7 mouse cellular contexts compared by ENCODE assay signal in the genomic region with DNA sequence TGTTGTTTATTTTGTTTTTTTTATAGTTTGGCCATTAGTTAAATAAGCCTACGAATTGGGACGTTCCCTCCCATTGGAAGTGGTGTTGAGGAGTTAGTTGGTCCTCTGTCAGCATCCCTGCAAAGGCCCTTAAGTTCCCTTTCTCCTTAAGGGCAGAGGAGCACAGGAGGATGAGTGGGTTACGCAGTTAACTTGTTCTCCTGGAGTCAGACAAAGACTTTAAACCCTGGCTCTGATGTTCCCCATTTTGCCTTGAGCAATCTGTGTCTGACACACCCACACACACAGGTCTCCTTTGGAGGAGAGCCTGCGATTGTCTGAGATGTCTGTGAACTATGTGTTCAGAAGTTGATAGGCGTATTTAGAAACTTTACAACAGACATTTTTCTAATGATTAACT. TPM values are rescaled to one million over a fixed set of nuclear protein-coding genes. Genes with fewer than 3 reads are reported as not detected.
DNase-seq lines count a peak whose midpoint lies in the region; ATAC-seq and TF ChIP-seq lines count a peak whose summit lies in the region.

No protein-coding gene starts in this region.

- TF ChIP-seq POLR2A in testis, adult 2 months (IDR thresholded peaks at IDR 0.05; ENCODE audit: control insufficient read depth, low read depth, low read length) = no peak
- TF ChIP-seq POLR2A in olfactory bulb, adult 2 months (IDR thresholded peaks at IDR 0.05; ENCODE audit: insufficient read depth, low read depth, low read length) = no peak

- peaks cover 31% of the 10 kb centered on the region for H3K4me1 ChIP-seq in testis, adult 2 months (ENCODE audit: control insufficient read depth, insufficient read depth, low read length)
- H3K4me1 ChIP-seq in forebrain, embryonic 13.5 days = peaks cover 24% of the 10 kb centered on the region
- peaks cover 61% of the 10 kb centered on the region for H3K4me1 ChIP-seq in liver, embryonic 11.5 days (replicated peaks; ENCODE audit: control insufficient read depth, insufficient read depth, low read length)
- no peaks in the 10 kb centered on the region; the same call in 1 of the 2 replicates for H3K4me1 ChIP-seq in olfactory bulb, adult 2 months (ENCODE audit: control insufficient read depth, insufficient read depth, low read length)

- no peaks in the 10 kb centered on the region for H3K36me3 ChIP-seq in testis, adult 2 months (ENCODE audit: control insufficient read depth, insufficient read depth, low read length)
- no peaks in the 10 kb centered on the region for H3K36me3 ChIP-seq in forebrain, embryonic 13.5 days (ENCODE audit: poor library complexity, severe bottlenecking)
- no peaks in the 10 kb centered on the region for H3K36me3 ChIP-seq in liver, embryonic 11.5 days (ENCODE audit: control insufficient read depth, insufficient read depth, low read length)

- DNase-seq in testis, postnatal 14 days (ENCODE audit: low spot score) = no peak
- no peak for DNase-seq in liver, embryonic 11.5 days (ENCODE audit: low spot score)
- no peak for DNase-seq in adrenal gland, postnatal 25 days
- DNase-seq in embryo, embryonic 11 days = no peak

- TF ChIP-seq CTCF in testis, adult 2 months (IDR thresholded peaks at IDR 0.05; ENCODE audit: control insufficient read depth, insufficient read depth, insufficient replicate concordance, low read depth, low read length) = no peak
- no peak for TF ChIP-seq CTCF in olfactory bulb, adult 2 months (IDR thresholded peaks at IDR 0.05; ENCODE audit: insufficient read depth, low read depth, low read length)

- no peak overlapping the region for H3K27ac ChIP-seq in testis, adult 2 months (ENCODE audit: control insufficient read depth, insufficient read depth, low read depth, low read length)
- H3K27ac ChIP-seq in forebrain, embryonic 13.5 days = no peak overlapping the region
- no peak overlapping the region for H3K27ac ChIP-seq in liver, embryonic 11.5 days (ENCODE audit: low read depth, low read length)
- no peak overlapping the region for H3K27ac ChIP-seq in olfactory bulb, adult 2 months (ENCODE audit: insufficient read depth, low read depth, low read length)

- H3K4me3 ChIP-seq in testis, adult 2 months (ENCODE audit: control insufficient read depth, low read depth, low read length) = peak overlapping the region; percentile 90
- peak overlapping the region; percentile 73 for H3K4me3 ChIP-seq in forebrain, embryonic 13.5 days
- H3K4me3 ChIP-seq in liver, embryonic 11.5 days (ENCODE audit: low read depth, low read length) = peak overlapping the region; percentile 92
- 0 out of 2 replicates have a peak overlapping the region, but pooled peaks have one; percentile 88 for H3K4me3 ChIP-seq in olfactory bulb, adult 2 months (ENCODE audit: insufficient read depth, low read depth, low read length)

- WGBS in forebrain, embryonic 13.5 days = 64% methylated on average over 5 of the region's 5 CpGs
- WGBS in liver, embryonic 11.5 days = 44% methylated on average over 5 of the region's 5 CpGs
- WGBS in olfactory bulb, adult 2 months = 68% methylated on average over 5 of the region's 5 CpGs

- peak overlapping the region; percentile 72 for H3K4me2 ChIP-seq in forebrain, embryonic 13.5 days
- peak overlapping the region; percentile 99 for H3K4me2 ChIP-seq in liver, embryonic 11.5 days

- no peak for ATAC-seq in forebrain, embryonic 13.5 days
- ATAC-seq in liver, embryonic 11.5 days (replicated peaks; ENCODE audit: low FRiP score) = no peak

- H3K9me3 ChIP-seq in forebrain, embryonic 13.5 days (replicated peaks) = no peaks in the 10 kb centered on the region
- no peaks in the 10 kb centered on the region for H3K9me3 ChIP-seq in liver, embryonic 11.5 days (ENCODE audit: control insufficient read depth, low read length)

- peak overlapping the region; percentile 82; the same call in 1 of the 2 replicates for H3K9ac ChIP-seq in forebrain, embryonic 13.5 days
- no peak overlapping the region; the same call in 1 of the 2 replicates for H3K9ac ChIP-seq in liver, embryonic 11.5 days (ENCODE audit: low read depth, low read length)

- peaks cover 6% of the 10 kb centered on the region; the same call in 1 of the 2 replicates for H3K27me3 ChIP-seq in testis, adult 2 months (ENCODE audit: control insufficient read depth, insufficient read depth, low read length)
- H3K27me3 ChIP-seq in forebrain, embryonic 13.5 days = no peaks in the 10 kb centered on the region
- no peaks in the 10 kb centered on the region for H3K27me3 ChIP-seq in liver, embryonic 11.5 days (replicated peaks; ENCODE audit: control insufficient read depth, insufficient read depth, low read length)

RNA-seq across cellular contexts. Expression of a gene that starts 1.1 kb away (rescaled TPM):
- 11.4 and 12.4 TPM in 2 replicates for polyA plus RNA-seq in testis, adult 2 months (2012; rRNA removed)
- polyA plus RNA-seq in forebrain, embryonic 13.5 days (2015; fragmentation: Nextera tagmentation; extraction: Ambion mirVana) = 44.9 and 63.0 TPM in 2 replicates
- 26.2 and 28.7 TPM in 2 replicates for polyA plus RNA-seq in liver, embryonic 11.5 days (2014; fragmentation: Nextera tagmentation; extraction: Ambion mirVana)
- not detected in 2 replicates for polyA plus RNA-seq in olfactory bulb, adult 2 months (2012; ENCODE audit: insufficient read depth, insufficient read length, low replicate concordance, missing spikeins)
- 20.1 and 31.1 TPM in 2 replicates for total RNA-seq in adrenal gland, postnatal 25 days (2021)

RNA-seq across cellular contexts. Expression of a gene that starts 49.6 kb away (rescaled TPM):
- 50.6 and 54.1 TPM in 2 replicates for polyA plus RNA-seq in testis, adult 2 months (2012; rRNA removed)
- polyA plus RNA-seq in forebrain, embryonic 13.5 days (2015; fragmentation: Nextera tagmentation; extraction: Ambion mirVana) = 49.9 and 55.6 TPM in 2 replicates
- polyA plus RNA-seq in liver, embryonic 11.5 days (2014; fragmentation: Nextera tagmentation; extraction: Ambion mirVana) = 13.3 and 14.0 TPM in 2 replicates
- polyA plus RNA-seq in olfactory bulb, adult 2 months (2012; ENCODE audit: insufficient read depth, insufficient read length, low replicate concordance, missing spikeins) = not detected in 2 replicates
- total RNA-seq in adrenal gland, postnatal 25 days (2021) = 57.9 and 58.3 TPM in 2 replicates

Comparison
In these comparisons a context has a peak if more than half of its experiments do, and no peak if none do; other contexts are left out.
1. RNA of a gene that starts 1.1 kb away (polyA plus RNA-seq): 44.9 to 63.0 TPM in forebrain, embryonic 13.5 days, 26.2 to 28.7 TPM in liver, embryonic 11.5 days and 11.4 to 12.4 TPM in testis, adult 2 months; not detected in olfactory bulb, adult 2 months; every median in the first group is over 10 times any median in the second.
2. Peak in every context shown above with its lines, with median percentiles within 50 percentile points of each other: H3K4me3 ChIP-seq.